Mouse (Mus musculus): ENCODE measurements at regions not wholly inside any gene's neighbourhood (a gene's known extent, or its start where the extent isn't known, plus 50 kb on each side); places are given as distances from the start of the nearest gene placed in this dataset.

GRCm38 (mm10) chr13:103622324-103622723, 152.1 kb downstream of the Srek1 start:
- TF ChIP-seq MAZ (IDR thresholded peaks at IDR 0.05; ENCODE audit: low read depth, low read length) = no peak
- TF ChIP-seq MXI1 (IDR thresholded peaks at IDR 0.05; ENCODE audit: low read depth, low read length) = no peak
- no peak for TF ChIP-seq UBTF (IDR thresholded peaks at IDR 0.05; ENCODE audit: low read depth, low read length)
